Mouse (Mus musculus) midbrain, embryonic 15.5 days (tissue): Measurements from ENCODE around the gene Gm10382. TPM values are rescaled to one million over a fixed set of nuclear protein-coding genes. Genes with fewer than 3 reads are reported as not detected.
"Not testable (repeated sequence)": the region's sequence is repeated elsewhere in the genome, so short reads cannot be mapped to it uniquely, and the experiment has no call there.

Source experiments
- ATAC-seq: fragments of 200-750 bp; cut with Nextera tagmentation; replicated peaks from 2 replicates; pipeline ENCODE4 v1.8.0; 2017; ENCODE audit warnings: moderate TSS enrichment
- H3K27ac ChIP-seq: fragments of 300-500 bp; sonication (generic); 2 replicates; pipeline ENCODE4 v1.5.1; 2015; ENCODE audit warnings: mild to moderate bottlenecking, inconsistent platforms
- H3K27me3 ChIP-seq: fragments of 300-500 bp; sonication (generic); replicated peaks from 2 replicates; pipeline ENCODE4 v1.6.1; 2015; ENCODE audit warnings: inconsistent platforms
- H3K36me3 ChIP-seq: fragments of 300-500 bp; sonication (generic); replicated peaks from 2 replicates; pipeline ENCODE4 v1.6.1; 2015; ENCODE audit warnings: inconsistent platforms
- H3K4me1 ChIP-seq: fragments of 300-500 bp; sonication (generic); 2 replicates; pipeline ENCODE4 v1.6.1; 2015; ENCODE audit warnings: inconsistent platforms
- H3K4me2 ChIP-seq: fragments of 300-500 bp; sonication (generic); 2 replicates; pipeline ENCODE4 v1.6.1; 2015; ENCODE audit warnings: inconsistent platforms, mild to moderate bottlenecking, moderate library complexity
- H3K4me3 ChIP-seq: fragments of 300-500 bp; sonication (generic); 2 replicates; pipeline ENCODE4 v1.5.1; 2015; ENCODE audit warnings: mild to moderate bottlenecking, inconsistent platforms
- H3K9ac ChIP-seq: fragments of 300-500 bp; sonication (generic); 2 replicates; pipeline ENCODE4 v1.6.1; 2015; ENCODE audit warnings: mild to moderate bottlenecking, inconsistent platforms
- H3K9me3 ChIP-seq: fragments of 300-500 bp; sonication (generic); 2 replicates; pipeline ENCODE4 v1.6.1; 2016; ENCODE audit warnings: inconsistent platforms
- WGBS: fragments of 180-500 bp; shearing (Covaris S2); methylation state at CpG from one replicate; pipeline ENCODE4 v1.1.7; 2015; ENCODE audit warnings: mixed read lengths; 5-methylcytosine and 5-hydroxymethylcytosine counted together
- polyA plus RNA-seq: library from polyadenylated mRNA; unstranded; fragments of >200 nt; fragmentation: Nextera tagmentation; extraction: Ambion mirVana; gene quantifications from 2 replicates; pipeline ENCODE4 v1.2.1, GENCODE M21; 2015

Gene Gm10382
- polyA plus RNA-seq, 1 experiment from 2014 or later = 0.86 TPM

- no peaks in the 10 kb centered on the region for H3K9me3 ChIP-seq
- H3K27me3 ChIP-seq = no peaks in the 10 kb centered on the region
- peak within 1 kb of the TSS; percentile 97 for H3K9ac ChIP-seq
- peak within 1 kb of the TSS; percentile 98 for H3K4me3 ChIP-seq
- peaks cover 12% of the 10 kb centered on the region for H3K36me3 ChIP-seq
- WGBS = under 1% methylated on average over 68 of the region's 69 CpGs
- ATAC-seq = peak; percentile 74
- H3K4me1 ChIP-seq = peaks cover 47% of the 10 kb centered on the region
- peak within 1 kb of the TSS; percentile 99 for H3K27ac ChIP-seq
- H3K4me2 ChIP-seq = peak within 1 kb of the TSS; percentile 98
Measured at GRCm38 (mm10) chr5:125389579-125390441, 688 bp downstream of the Gm10382 start, which contains the start of gene Ubc. Gene Ubc (minus strand): TSS chr5:125390202.

- H3K27me3 ChIP-seq = no peaks in the 10 kb centered on the region
- ATAC-seq = no peak
- no peak overlapping the region for H3K9ac ChIP-seq
- no peaks in the 10 kb centered on the region for H3K9me3 ChIP-seq
- H3K4me3 ChIP-seq = no peak overlapping the region
- H3K27ac ChIP-seq = 0 out of 2 replicates have a peak overlapping the region, but pooled peaks have one; percentile 13
- 99% methylated on average over 3 of the region's 3 CpGs for WGBS
- H3K4me2 ChIP-seq = no peak overlapping the region
- H3K36me3 ChIP-seq = no peaks in the 10 kb centered on the region
- peaks cover 42% of the 10 kb centered on the region for H3K4me1 ChIP-seq
Measured at GRCm38 (mm10) chr5:125390906-125391477, 1.9 kb downstream of the Gm10382 start.

- Histone ChIP-seq H3K27ac (no peak overlapping the region), H3K27me3 (no peaks in the 10 kb centered on the region), H3K4me3 (no peak overlapping the region), H3K4me2 (no peak overlapping the region), H3K9me3 (no peaks in the 10 kb centered on the region), H3K36me3 (no peaks in the 10 kb centered on the region), H3K9ac (no peak overlapping the region), H3K4me1 (peaks cover 42% of the 10 kb centered on the region)
- WGBS = 86% methylated on average over 5 of the region's 5 CpGs
- no peak for ATAC-seq
Measured at GRCm38 (mm10) chr5:125391609-125392008, 2.5 kb downstream of the Gm10382 start.

GRCm38 (mm10) chr5:125392176-125392575, 3.1 kb downstream of the Gm10382 start:
- not testable (repeated sequence) for ATAC-seq

GRCm38 (mm10) chr5:125392618-125392976, 3.5 kb downstream of the Gm10382 start:
- WGBS = 25% methylated on average over 1 of the region's 1 CpGs
- H3K36me3 ChIP-seq = no peaks in the 10 kb centered on the region
- peak overlapping the region; percentile 27; the same call in 1 of the 2 replicates for H3K9ac ChIP-seq
- H3K9me3 ChIP-seq = no peaks in the 10 kb centered on the region
- H3K27ac ChIP-seq = peak overlapping the region; percentile 99
- H3K27me3 ChIP-seq = no peaks in the 10 kb centered on the region
- H3K4me1 ChIP-seq = peaks cover 42% of the 10 kb centered on the region
- ATAC-seq = peak; percentile 3; the same call in 1 of the 2 replicates
- H3K4me3 ChIP-seq = 0 out of 2 replicates have a peak overlapping the region, but pooled peaks have one; percentile 2
- H3K4me2 ChIP-seq = peak overlapping the region; percentile 59

More at GRCm38 (mm10) chr5:125392176-125392575, 3.1 kb downstream of the Gm10382 start:
- peak overlapping the region; percentile 99 for H3K27ac ChIP-seq
- H3K27me3 ChIP-seq, H3K4me2 ChIP-seq, H3K4me3 ChIP-seq, H3K36me3 ChIP-seq, H3K9ac ChIP-seq, H3K9me3 ChIP-seq: not testable (repeated sequence)
- WGBS = 95% methylated on average over 4 of the region's 4 CpGs
- H3K4me1 ChIP-seq = peaks cover 42% of the 10 kb centered on the region

GRCm38 (mm10) chr5:125392977-125393621, 4.0 kb downstream of the Gm10382 start:
- peak overlapping the region; percentile 99 for H3K27ac ChIP-seq
- H3K4me1 ChIP-seq = peaks cover 41% of the 10 kb centered on the region
- WGBS = 1% methylated on average over 19 of the region's 20 CpGs
- H3K4me2 ChIP-seq = peak overlapping the region; percentile 59
- peak; percentile 89 for ATAC-seq
- no peaks in the 10 kb centered on the region for H3K36me3 ChIP-seq
- peak overlapping the region; percentile 45 for H3K9ac ChIP-seq
- no peaks in the 10 kb centered on the region for H3K27me3 ChIP-seq
- no peaks in the 10 kb centered on the region for H3K9me3 ChIP-seq
- H3K4me3 ChIP-seq = peak overlapping the region; percentile 35

- peak; percentile 68 for ATAC-seq
- 4% methylated on average over 23 of the region's 25 CpGs for WGBS
- Histone ChIP-seq H3K4me2 (peak overlapping the region; percentile 59), H3K36me3 (no peaks in the 10 kb centered on the region), H3K27ac (peak overlapping the region; percentile 99), H3K4me3 (peak overlapping the region; percentile 35), H3K27me3 (no peaks in the 10 kb centered on the region), H3K4me1 (peaks cover 35% of the 10 kb centered on the region), H3K9me3 (no peaks in the 10 kb centered on the region), H3K9ac (peak overlapping the region; percentile 45; the same call in 1 of the 2 replicates)
Measured at GRCm38 (mm10) chr5:125393622-125394603, 4.8 kb downstream of the Gm10382 start.

- Histone ChIP-seq H3K27ac (peak overlapping the region; percentile 99), H3K27me3 (no peaks in the 10 kb centered on the region), H3K4me2 (peak overlapping the region; percentile 59; the same call in 1 of the 2 replicates), H3K4me1 (peaks cover 34% of the 10 kb centered on the region), H3K4me3 (no peak overlapping the region), H3K9ac (no peak overlapping the region), H3K36me3 (no peaks in the 10 kb centered on the region), H3K9me3 (no peaks in the 10 kb centered on the region)
- WGBS = 47% methylated on average over 3 of the region's 3 CpGs
- no peak for ATAC-seq
Measured at GRCm38 (mm10) chr5:125395008-125395407, 5.9 kb downstream of the Gm10382 start.

GRCm38 (mm10) chr5:125400903-125401302, 11.8 kb downstream of the Gm10382 start:
- no peak for ATAC-seq
- WGBS = 69% methylated on average over 7 of the region's 7 CpGs
- Histone ChIP-seq H3K27me3 (no peaks in the 10 kb centered on the region), H3K9ac (no peak overlapping the region), H3K36me3 (no peaks in the 10 kb centered on the region), H3K9me3 (no peaks in the 10 kb centered on the region), H3K4me2 (no peak overlapping the region), H3K27ac (no peak overlapping the region), H3K4me3 (no peak overlapping the region), H3K4me1 (peaks cover 5% of the 10 kb centered on the region; the same call in 1 of the 2 replicates)

GRCm38 (mm10) chr5:125402476-125402875, 13.4 kb downstream of the Gm10382 start:
- peaks cover 14% of the 10 kb centered on the region for H3K4me1 ChIP-seq
- ATAC-seq = no peak
- H3K36me3 ChIP-seq = no peaks in the 10 kb centered on the region
- no peak overlapping the region for H3K9ac ChIP-seq
- no peaks in the 10 kb centered on the region for H3K9me3 ChIP-seq
- H3K4me2 ChIP-seq = no peak overlapping the region
- H3K4me3 ChIP-seq = no peak overlapping the region
- 52% methylated on average over 10 of the region's 10 CpGs for WGBS
- H3K27ac ChIP-seq = no peak overlapping the region
- H3K27me3 ChIP-seq = no peaks in the 10 kb centered on the region

- Histone ChIP-seq H3K4me1 (peaks cover 16% of the 10 kb centered on the region), H3K27ac (0 out of 2 replicates have a peak overlapping the region, but pooled peaks have one; percentile 71), H3K4me2 (no peak overlapping the region), H3K36me3 (no peaks in the 10 kb centered on the region), H3K4me3 (no peak overlapping the region), H3K9ac (no peak overlapping the region), H3K27me3 (no peaks in the 10 kb centered on the region), H3K9me3 (no peaks in the 10 kb centered on the region)
- WGBS = 69% methylated on average over 6 of the region's 6 CpGs
- no peak for ATAC-seq
Measured at GRCm38 (mm10) chr5:125402991-125403390, 13.9 kb downstream of the Gm10382 start.
